Mouse (Mus musculus): ENCODE data around the gene Ddx41.
"Not testable (repeated sequence)": the region's sequence is repeated elsewhere in the genome, so short reads cannot be mapped to it uniquely, and the experiment has no call there.

Ddx41 gene

GRCm38 (mm10) chr13:55536194-55537175, at the start of gene Ddx41:
TSS of gene Ddx41 (minus strand) at chr13:55536658.
- DNase-seq (ENCODE audit: low read depth in 1 of 2, low spot score in 2 of 2), result peak; percentile 98

GRCm38 (mm10) chr13:55578086-55578485, 41.6 kb upstream of the Ddx41 start:
- DNase-seq (ENCODE audit: low read depth in 1 of 2, low spot score in 2 of 2), result no peak

GRCm38 (mm10) chr13:55576872-55577271, 40.4 kb upstream of the Ddx41 start:
- not testable (repeated sequence) for DNase-seq (ENCODE audit: low read depth in 1 of 2, low spot score in 2 of 2)

GRCm38 (mm10) chr13:55575932-55576331, 39.5 kb upstream of the Ddx41 start:
- no peak for DNase-seq (ENCODE audit: low read depth in 1 of 2, low spot score in 2 of 2)

GRCm38 (mm10) chr13:55574321-55574720, 37.9 kb upstream of the Ddx41 start:
- DNase-seq (ENCODE audit: low read depth in 1 of 2, low spot score in 2 of 2), result no peak

- DNase-seq (ENCODE audit: low read depth in 1 of 2, low spot score in 2 of 2), result no peak
These were observed 37.0 kb upstream of the Ddx41 start, which contains the start of gene Tmed9 for GRCm38 (mm10) chr13:55573432-55573831. TSS of gene Tmed9 (plus strand) at chr13:55573732.

GRCm38 (mm10) chr13:55571977-55572376, 35.5 kb upstream of the Ddx41 start:
- DNase-seq (ENCODE audit: low read depth in 1 of 2, low spot score in 2 of 2), result no peak

GRCm38 (mm10) chr13:55571027-55571751, 34.7 kb upstream of the Ddx41 start, which contains the start of gene Fam193b:
TSS of gene Fam193b (minus strand) at chr13:55571120.
- peak; percentile 79 to 87 for DNase-seq (ENCODE audit: low read depth in 1 of 2, low spot score in 2 of 2)

- DNase-seq (ENCODE audit: low read depth in 1 of 2, low spot score in 2 of 2), result no peak
These were observed 34.0 kb upstream of the Ddx41 start for GRCm38 (mm10) chr13:55570286-55570973.

GRCm38 (mm10) chr13:55569726-55570285, 33.3 kb upstream of the Ddx41 start:
- no peak for DNase-seq (ENCODE audit: low read depth in 1 of 2, low spot score in 2 of 2)

GRCm38 (mm10) chr13:55568524-55568923, 32.1 kb upstream of the Ddx41 start:
- DNase-seq (ENCODE audit: low read depth in 1 of 2, low spot score in 2 of 2), result not testable (repeated sequence)

- DNase-seq (ENCODE audit: low read depth in 1 of 2, low spot score in 2 of 2), result no peak
These were observed 31.5 kb upstream of the Ddx41 start for GRCm38 (mm10) chr13:55567949-55568348.

GRCm38 (mm10) chr13:55567001-55567400, 30.5 kb upstream of the Ddx41 start:
- DNase-seq (ENCODE audit: low read depth in 1 of 2, low spot score in 2 of 2), result no peak

GRCm38 (mm10) chr13:55563266-55563879, 26.9 kb upstream of the Ddx41 start:
- DNase-seq (ENCODE audit: low read depth in 1 of 2, low spot score in 2 of 2), result no peak

- no peak for DNase-seq (ENCODE audit: low read depth in 1 of 2, low spot score in 2 of 2)
These were observed 21.0 kb upstream of the Ddx41 start for GRCm38 (mm10) chr13:55557499-55557898.

GRCm38 (mm10) chr13:55555921-55556320, 19.5 kb upstream of the Ddx41 start:
- no peak for DNase-seq (ENCODE audit: low read depth in 1 of 2, low spot score in 2 of 2)

- no peak for DNase-seq (ENCODE audit: low read depth in 1 of 2, low spot score in 2 of 2)
These were observed 12.6 kb upstream of the Ddx41 start for GRCm38 (mm10) chr13:55549061-55549460.

GRCm38 (mm10) chr13:55548426-55548825, 12.0 kb upstream of the Ddx41 start:
- no peak for DNase-seq (ENCODE audit: low read depth in 1 of 2, low spot score in 2 of 2)

- DNase-seq (ENCODE audit: low read depth in 1 of 2, low spot score in 2 of 2), result no peak
These were observed 11.5 kb upstream of the Ddx41 start for GRCm38 (mm10) chr13:55547916-55548315.

GRCm38 (mm10) chr13:55544792-55545191, 8.3 kb upstream of the Ddx41 start:
- no peak for DNase-seq (ENCODE audit: low read depth in 1 of 2, low spot score in 2 of 2)
